Mouse (Mus musculus) heart, adult 2 months (tissue): Measurements from ENCODE around the gene Atg4a. TPM values are rescaled to one million over a fixed set of nuclear protein-coding genes. Genes with fewer than 3 reads are reported as not detected.

Source experiments
- DNase-seq, 2 experiments: peaks; one replicate each; pipeline ENCODE4 v3.0.0; 2021
- H3K27ac ChIP-seq: fragments of 200-600 bp; 2 replicates; pipeline ENCODE4 v1.8.1; 2022
- H3K27me3 ChIP-seq: fragments of 200-500 bp; 2 replicates; pipeline ENCODE4 v1.6.1; 2012; ENCODE audit warnings: mild to moderate bottlenecking, low read length, inconsistent platforms, mixed read lengths; ENCODE audit not compliant: control insufficient read depth, insufficient read depth
- H3K36me3 ChIP-seq: fragments of 200-500 bp; 2 replicates; pipeline ENCODE4 v1.6.1; 2012; ENCODE audit warnings: low read length, inconsistent platforms; ENCODE audit not compliant: control insufficient read depth, insufficient read depth
- H3K4me1 ChIP-seq: fragments of 200-500 bp; 2 replicates; pipeline ENCODE4 v1.6.1; 2011; ENCODE audit warnings: low read length; ENCODE audit not compliant: control insufficient read depth, insufficient read depth
- H3K4me3 ChIP-seq: fragments of 200-600 bp; 2 replicates; pipeline ENCODE4 v1.8.1; 2022
- H3K79me2 ChIP-seq: fragments of 200-500 bp; replicated peaks from 2 replicates; pipeline ENCODE4 v1.6.1; 2012; ENCODE audit warnings: mild to moderate bottlenecking, inconsistent platforms, low read length, moderate library complexity, mixed read lengths; ENCODE audit not compliant: control insufficient read depth, insufficient read depth
- H3K9ac ChIP-seq: fragments of 200-500 bp; 2 replicates; pipeline ENCODE4 v1.6.1; 2012; ENCODE audit warnings: low read depth, mild to moderate bottlenecking, control low read depth, inconsistent platforms, low read length, mixed read lengths
- CTCF ChIP-seq: fragments of 200-600 bp; IDR thresholded peaks from 2 replicates; pipeline ENCODE4 v1.8.1; 2022; ENCODE audit warnings: antibody characterized with exemption, mild to moderate bottlenecking, moderate library complexity
- EP300 ChIP-seq: fragments of 200-500 bp; IDR thresholded peaks from 2 replicates; pipeline ENCODE4 v1.6.1; 2011; ENCODE audit warnings: low read depth, low read length, control low read depth; ENCODE audit not compliant: insufficient read depth
- POLR2A ChIP-seq: fragments of 200-500 bp; IDR thresholded peaks from 2 replicates; pipeline ENCODE4 v1.6.1; 2011; ENCODE audit warnings: mild to moderate bottlenecking, low read depth, low read length, control low read depth; ENCODE audit not compliant: insufficient read depth
- WGBS: fragments of 180-500 bp; shearing (Covaris S2); methylation state at CpG from one replicate; pipeline ENCODE4 v1.1.7; 2018; 5-methylcytosine and 5-hydroxymethylcytosine counted together
- intact Hi-C: fragments of 180-260 bp; cut with DNase I; formaldehyde crosslinking; loops from one replicate; pipeline ENCODE4 v1.15.1; 2025
- polyA plus RNA-seq: library from polyadenylated mRNA; depleted of rRNA; stranded (reverse); fragments of >200 nt; gene quantifications from 2 replicates; pipeline ENCODE4 v1.2.3, GENCODE M21; 2012; rRNA removed
- total RNA-seq, 2 experiments: library from RNA; stranded (reverse); gene quantifications; 2 replicates each; pipeline ENCODE4 v1.2.3; 2021

The Atg4a gene
- total and polyA plus RNA-seq, 3 experiments: 4.3 to 10.8 (median 9.2) TPM

DNA sequence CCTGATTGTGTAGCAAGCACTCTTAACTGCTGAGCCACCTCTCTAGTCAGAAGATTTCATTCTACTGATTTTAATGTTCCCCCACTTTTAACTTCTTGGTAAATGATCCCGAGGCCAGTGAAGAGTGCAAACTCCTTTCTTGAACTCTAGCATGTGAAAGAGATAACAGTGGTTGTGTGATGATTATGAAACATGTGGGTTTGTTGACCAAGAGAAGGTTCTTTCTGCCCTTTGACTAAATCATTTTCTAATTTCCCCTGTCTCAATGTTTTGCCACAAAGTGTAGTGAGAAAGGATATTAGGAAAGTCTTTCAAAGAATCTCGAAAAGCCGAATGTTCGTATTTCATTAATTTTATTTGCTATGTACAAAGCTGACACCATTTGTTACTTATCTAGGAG lies 208.4 kb downstream of the Atg4a start:
- Histone ChIP-seq H3K9ac (no peak overlapping the region), H3K79me2 (no peaks in the 10 kb centered on the region)
- DNase-seq: no peak

DNA sequence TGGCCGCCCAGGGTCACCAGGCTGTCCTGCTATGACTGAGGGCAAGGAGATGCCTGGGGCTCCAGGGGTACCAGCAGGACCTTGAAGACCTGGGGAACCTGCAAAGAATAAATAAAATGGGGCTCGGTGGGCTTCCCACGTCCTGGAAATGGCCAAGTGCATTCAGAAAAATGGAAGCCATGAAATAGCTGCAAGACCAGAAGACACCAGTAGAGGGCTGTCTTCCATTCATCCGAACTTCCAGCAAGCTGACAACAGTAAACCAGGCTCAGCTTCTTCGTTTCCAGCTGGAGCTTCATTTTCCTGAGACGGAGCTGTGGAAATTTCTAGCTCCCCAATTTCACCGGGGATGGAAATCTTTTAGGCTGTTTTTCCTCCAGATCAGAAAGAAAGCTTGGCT lies 218.6 kb downstream of the Atg4a start:
- H3K4me1 ChIP-seq: no peaks in the 10 kb centered on the region
- no peak overlapping the region for H3K4me3 ChIP-seq
- no peaks in the 10 kb centered on the region for H3K36me3 ChIP-seq
- H3K79me2 ChIP-seq: no peaks in the 10 kb centered on the region
- intact Hi-C loops: loop anchor here (2.0 kb wide), 1 partner anchor 921 kb away; no protein-coding TSS in a partner anchor
- 42% methylated on average over 7 of the region's 7 CpGs for WGBS
- DNase-seq: no peak
- no peak for TF ChIP-seq POLR2A
- TF ChIP-seq EP300: no peak
- TF ChIP-seq CTCF: peak; percentile 73
- no peak overlapping the region for H3K27ac ChIP-seq
- no peaks in the 10 kb centered on the region for H3K27me3 ChIP-seq
- H3K9ac ChIP-seq: no peak overlapping the region

More for the DNA sequence above, 208.4 kb downstream of the Atg4a start:
- Histone ChIP-seq H3K27me3 (no peaks in the 10 kb centered on the region), H3K36me3 (no peaks in the 10 kb centered on the region), H3K4me1 (no peaks in the 10 kb centered on the region), H3K4me3 (no peak overlapping the region), H3K27ac (no peak overlapping the region)
- TF ChIP-seq CTCF: no peak
- TF ChIP-seq EP300: no peak
- TF ChIP-seq POLR2A: no peak
- intact Hi-C loops: no loop called here
- WGBS: 86% methylated on average over 4 of the region's 4 CpGs

DNA sequence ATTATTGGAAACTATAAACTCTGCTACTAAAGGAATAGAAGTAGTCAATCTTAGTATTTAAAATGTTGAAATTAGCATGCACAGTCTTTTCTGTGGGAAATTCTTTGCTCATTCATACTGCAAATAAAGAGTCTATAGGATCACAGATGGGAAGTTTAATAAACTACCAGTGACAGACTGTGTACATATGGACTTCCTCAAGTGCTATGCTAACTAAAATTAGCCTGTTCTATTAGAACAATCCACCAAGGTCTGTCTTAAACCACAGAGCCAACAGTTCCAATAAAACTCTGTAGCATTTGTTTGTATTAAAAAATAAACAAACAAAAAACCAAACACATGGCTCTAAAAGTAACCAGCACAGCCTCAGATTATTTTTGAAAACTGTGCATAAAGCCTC lies 238.3 kb downstream of the Atg4a start:
- H3K36me3 ChIP-seq: no peaks in the 10 kb centered on the region
- H3K79me2 ChIP-seq: no peaks in the 10 kb centered on the region
- H3K9ac ChIP-seq: no peak overlapping the region
- no peaks in the 10 kb centered on the region for H3K4me1 ChIP-seq
- H3K27me3 ChIP-seq: no peaks in the 10 kb centered on the region
- no peak for TF ChIP-seq EP300
- TF ChIP-seq CTCF: no peak
- no peak for TF ChIP-seq POLR2A
- DNase-seq: no peak
- H3K4me3 ChIP-seq: no peak overlapping the region
- H3K27ac ChIP-seq: no peak overlapping the region
- intact Hi-C loops: no loop called here

DNA sequence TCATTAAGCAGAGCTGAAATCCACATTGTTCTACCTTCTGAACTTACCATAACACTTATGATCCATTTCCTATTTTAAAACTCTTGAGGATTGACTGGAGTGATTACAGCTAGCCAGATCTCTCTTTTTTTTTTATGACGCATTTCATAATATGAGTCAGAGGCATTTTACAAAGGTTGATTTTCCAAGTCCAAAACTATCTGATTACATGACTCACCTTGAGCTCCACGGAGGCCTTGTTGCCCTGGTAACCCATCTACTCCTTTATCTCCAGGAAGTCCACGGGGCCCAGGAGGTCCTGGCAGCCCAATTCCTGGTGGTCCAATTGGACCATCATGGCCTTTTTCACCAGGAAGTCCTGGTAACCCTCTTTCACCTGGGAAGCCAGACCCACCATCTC lies 242.3 kb downstream of the Atg4a start:
- no peak for DNase-seq
- intact Hi-C loops: no loop called here
- H3K27me3 ChIP-seq: no peaks in the 10 kb centered on the region
- no peak overlapping the region for H3K27ac ChIP-seq
- 62% methylated on average over 3 of the region's 3 CpGs for WGBS
- no peaks in the 10 kb centered on the region for H3K79me2 ChIP-seq
- no peaks in the 10 kb centered on the region for H3K4me1 ChIP-seq
- no peak for TF ChIP-seq EP300
- no peak for TF ChIP-seq POLR2A
- no peak overlapping the region for H3K4me3 ChIP-seq
- no peaks in the 10 kb centered on the region for H3K36me3 ChIP-seq
- no peak overlapping the region for H3K9ac ChIP-seq

DNA sequence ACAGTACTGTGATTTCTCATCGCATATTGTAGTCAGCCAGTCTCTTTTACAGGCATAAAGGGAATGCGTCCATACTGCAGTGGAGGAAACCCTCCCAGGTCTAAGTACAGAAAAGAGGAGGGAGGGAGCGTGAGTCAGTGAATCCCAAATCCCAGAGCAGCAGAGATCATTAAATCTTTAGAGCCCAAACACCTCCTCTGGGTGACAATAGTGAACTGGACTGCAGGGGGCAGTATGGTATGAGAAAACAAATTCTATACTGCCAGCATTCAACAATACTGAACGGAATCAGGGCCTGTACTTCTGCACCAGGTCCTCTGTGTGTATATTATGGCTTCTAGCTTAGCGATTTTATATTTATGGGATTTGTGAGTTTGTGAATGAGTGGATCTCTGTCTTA lies 256.1 kb downstream of the Atg4a start:
- intact Hi-C loops: no loop called here
- Histone ChIP-seq H3K27ac (no peak overlapping the region), H3K27me3 (no peaks in the 10 kb centered on the region), H3K4me3 (no peak overlapping the region), H3K9ac (no peak overlapping the region), H3K4me1 (no peaks in the 10 kb centered on the region), H3K79me2 (no peaks in the 10 kb centered on the region), H3K36me3 (no peaks in the 10 kb centered on the region)
- TF ChIP-seq POLR2A (no peak), CTCF (peak; percentile 63)
- DNase-seq: peak; percentile 4 to 20
- WGBS: 46% methylated on average over 5 of the region's 5 CpGs

Other genes with a start within 250 kb of the Atg4a start
- not detected for gene Tex13b, start 143.5 kb upstream of the Atg4a start, total RNA-seq
- gene Tex13b, start 143.5 kb upstream of the Atg4a start, polyA plus RNA-seq: not detected in 2 replicates
- gene Vsig1, start 49.3 kb upstream of the Atg4a start, total RNA-seq: not detected
- 0.04 TPM in 1 of 2 replicates, not detected in the other for gene Vsig1, start 49.3 kb upstream of the Atg4a start, polyA plus RNA-seq
- gene Psmd10, start 179 bp upstream of the Atg4a start, total RNA-seq: 10 to 100 TPM; 12.5 to 13.8 TPM
- 5.1 and 9.4 TPM in 2 replicates for gene Psmd10, start 179 bp upstream of the Atg4a start, polyA plus RNA-seq